Mouse (Mus musculus) lung, postnatal 14 days (tissue): ENCODE measurements around the gene Isca1.
"Not testable (repeated sequence)": the region's sequence is repeated elsewhere in the genome, so short reads cannot be mapped to it uniquely, and the experiment has no call there.

Experiments
- DNase-seq: peaks from one replicate; pipeline ENCODE4 v3.0.0; 2021

Gene Isca1

DNA sequence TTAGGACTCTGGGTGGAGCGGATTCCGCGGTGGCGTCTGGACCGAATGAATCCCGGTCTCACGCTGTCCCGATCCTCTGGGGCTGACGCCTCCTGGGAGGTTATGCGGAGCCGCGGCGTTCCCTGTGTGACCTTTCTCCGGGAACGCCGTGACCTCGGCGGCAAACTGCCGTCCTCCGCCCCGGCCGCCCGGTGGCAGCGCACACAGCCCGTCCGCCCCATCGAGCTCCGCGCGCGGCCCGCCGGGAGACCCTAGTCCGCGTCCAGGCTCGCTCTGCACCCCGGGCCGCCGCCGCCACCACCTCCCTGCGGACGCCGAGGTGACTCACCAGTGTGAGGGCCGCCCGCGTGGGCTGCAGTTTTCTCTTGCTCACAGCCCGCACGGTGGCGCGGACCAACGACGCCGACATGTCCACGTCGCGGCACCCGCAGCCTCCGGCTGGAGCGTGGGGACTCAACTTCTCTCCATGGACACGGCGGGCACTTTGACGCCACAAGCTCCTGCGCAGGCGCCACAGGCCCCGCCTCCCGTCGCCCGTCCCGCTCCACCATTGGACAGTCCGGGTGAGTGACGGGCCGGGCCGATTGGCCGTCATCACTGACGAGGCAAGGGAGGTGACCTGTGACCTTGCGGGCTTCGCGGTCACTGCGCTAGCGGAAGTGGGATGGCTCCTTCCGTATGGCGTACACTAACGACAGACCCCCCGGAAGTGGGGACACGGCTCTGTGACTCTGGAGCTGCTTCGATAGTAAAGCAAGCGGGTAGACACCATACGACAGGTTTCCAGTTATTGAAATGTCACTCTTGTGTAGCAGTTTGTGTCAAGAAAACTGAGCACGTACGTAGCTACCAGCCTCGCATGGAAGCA, at the start of gene Isca1:
TSS of gene Isca1 (minus strand) at position 515 of the 868 bp plus-strand sequence.
- peak; percentile 99 for DNase-seq

DNA sequence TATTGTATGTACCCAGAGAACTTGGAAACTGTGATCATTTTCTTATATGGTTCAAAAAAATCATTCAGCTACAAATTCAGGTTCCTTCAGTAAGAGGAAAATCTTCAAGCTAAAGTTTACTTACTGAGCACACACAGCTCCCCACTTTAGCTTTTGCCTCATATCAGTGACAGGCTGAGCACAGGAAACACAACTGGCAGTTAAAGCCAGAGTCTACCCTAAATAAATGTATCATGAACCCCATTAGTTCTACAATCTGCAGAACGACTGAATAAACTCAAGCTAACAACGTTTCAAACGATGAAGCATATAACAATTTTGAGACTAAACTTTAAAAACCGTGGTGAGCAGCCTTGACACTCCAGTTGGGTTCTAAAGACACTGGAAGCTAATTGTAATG, 47.7 kb upstream of the Isca1 start:
- no peak for DNase-seq

DNA sequence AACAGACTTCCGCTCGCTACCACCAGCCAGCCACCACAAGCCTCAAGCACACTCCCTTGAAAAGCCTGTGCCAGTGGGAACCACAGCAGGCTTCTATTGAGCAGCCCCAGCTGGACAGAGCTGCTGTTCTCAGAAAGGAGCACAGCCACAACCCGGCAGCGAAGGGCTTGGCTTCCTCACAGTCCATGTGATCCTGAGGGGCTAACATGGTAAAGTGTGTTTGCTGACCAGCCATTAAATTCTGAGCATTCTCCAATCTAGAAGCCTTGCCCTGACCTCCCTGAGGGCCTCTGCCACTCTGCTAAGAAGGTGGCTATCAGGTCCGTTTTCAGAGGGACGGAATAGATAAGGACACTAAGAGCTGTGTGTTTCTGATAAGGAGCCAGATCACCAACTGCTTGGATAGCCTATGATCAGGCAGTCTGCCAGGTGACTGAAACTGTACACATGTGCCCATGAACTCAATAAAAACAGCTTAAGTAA, 44.5 kb upstream of the Isca1 start:
- DNase-seq = peak; percentile 28

DNA sequence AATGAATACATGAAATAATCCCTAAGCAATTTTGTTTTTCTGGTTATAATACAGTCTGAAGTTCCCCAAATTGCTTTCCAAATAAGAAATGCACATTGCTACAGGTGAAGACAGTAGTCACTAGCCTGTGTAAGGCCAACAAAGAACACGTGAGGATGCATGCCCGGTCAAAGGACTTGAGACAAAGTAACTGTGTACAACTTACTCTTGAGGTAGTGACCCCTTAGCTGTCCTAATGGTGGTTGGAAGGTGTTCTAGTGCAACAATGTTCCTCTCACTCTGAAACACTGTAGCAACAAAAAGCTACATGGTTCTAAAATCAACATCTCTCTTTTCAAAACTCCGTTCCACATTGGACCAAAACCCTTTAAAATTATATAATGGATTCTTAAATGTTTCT, 42.0 kb upstream of the Isca1 start:
- DNase-seq = no peak

DNA sequence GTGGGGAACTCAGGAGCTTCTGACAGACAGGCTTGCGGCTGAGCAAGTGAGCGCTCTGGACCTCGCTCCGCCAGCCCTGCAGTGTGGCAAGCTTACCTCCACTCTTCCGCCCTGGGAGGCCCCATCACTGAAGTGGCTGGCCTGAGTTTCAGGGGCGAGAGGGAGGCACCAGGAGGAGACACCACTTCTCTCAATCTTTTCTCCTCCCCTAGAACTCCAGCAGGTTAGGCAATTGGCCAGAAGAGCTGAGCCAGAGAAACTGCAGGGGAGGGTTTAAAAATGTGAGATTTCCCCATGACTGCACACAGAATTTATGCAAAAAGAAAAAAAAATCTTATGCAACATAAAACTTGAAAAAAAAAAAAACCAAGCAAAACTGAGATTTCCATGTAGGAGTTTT, 31.4 kb upstream of the Isca1 start:
- DNase-seq = no peak

DNA sequence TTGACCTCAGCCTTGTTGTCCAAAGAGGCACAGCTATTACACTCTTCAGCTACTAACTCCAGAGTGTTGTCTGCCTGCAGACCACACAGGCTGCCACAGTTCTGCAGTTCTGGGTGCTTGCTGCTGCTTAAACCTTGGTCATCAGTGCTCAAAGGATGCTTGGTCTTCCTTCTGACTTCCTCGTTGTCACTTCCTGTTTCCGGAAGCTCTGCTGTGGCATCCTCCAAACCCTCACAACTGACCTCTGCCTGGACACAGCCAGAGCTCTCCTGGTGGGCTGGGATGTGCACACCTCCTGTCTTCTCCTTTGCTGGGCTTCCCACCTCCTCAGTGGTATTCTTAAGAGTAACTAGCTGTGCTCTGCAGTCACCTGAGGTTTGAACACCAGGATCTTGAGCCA, 30.5 kb upstream of the Isca1 start:
- no peak for DNase-seq

DNA sequence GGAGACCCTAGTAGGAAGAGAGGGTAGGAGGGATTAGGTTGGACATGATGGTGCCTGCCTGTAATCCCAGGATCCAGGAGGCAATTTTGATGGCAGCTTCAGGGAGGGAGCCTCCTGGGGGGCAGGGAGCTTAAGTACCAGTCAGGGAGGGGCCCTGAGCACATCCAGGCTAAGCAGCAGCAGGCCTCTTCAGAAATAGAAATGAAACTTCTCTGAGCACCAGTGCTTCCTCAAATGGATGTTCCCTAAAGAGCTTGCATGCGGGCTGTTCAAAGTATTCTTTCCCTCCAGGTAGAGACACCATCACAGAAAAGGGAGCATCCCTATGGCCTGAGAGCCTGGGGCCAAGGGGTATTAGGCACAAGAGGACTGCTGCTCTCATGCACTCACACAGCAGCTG, 28.7 kb upstream of the Isca1 start:
- DNase-seq = no peak

DNA sequence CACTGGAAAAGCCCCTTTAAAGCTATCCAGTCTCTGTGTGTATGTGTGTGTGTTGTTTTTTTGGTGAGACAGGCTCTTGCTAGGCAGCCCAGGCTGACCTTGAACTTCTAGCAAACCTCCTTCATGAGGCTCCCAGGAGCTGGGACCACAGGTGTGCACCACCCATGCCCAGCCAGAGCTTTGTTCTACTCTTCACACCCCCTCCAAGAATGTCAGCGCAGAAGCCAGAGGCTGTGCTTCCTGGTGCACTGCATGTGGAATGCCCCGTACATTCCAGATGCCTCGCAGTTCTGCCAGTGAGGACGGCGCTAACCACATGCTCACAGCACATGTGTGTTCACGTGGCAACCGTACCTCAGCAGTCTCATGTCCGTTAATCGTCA, 26.8 kb upstream of the Isca1 start:
- DNase-seq = no peak

DNA sequence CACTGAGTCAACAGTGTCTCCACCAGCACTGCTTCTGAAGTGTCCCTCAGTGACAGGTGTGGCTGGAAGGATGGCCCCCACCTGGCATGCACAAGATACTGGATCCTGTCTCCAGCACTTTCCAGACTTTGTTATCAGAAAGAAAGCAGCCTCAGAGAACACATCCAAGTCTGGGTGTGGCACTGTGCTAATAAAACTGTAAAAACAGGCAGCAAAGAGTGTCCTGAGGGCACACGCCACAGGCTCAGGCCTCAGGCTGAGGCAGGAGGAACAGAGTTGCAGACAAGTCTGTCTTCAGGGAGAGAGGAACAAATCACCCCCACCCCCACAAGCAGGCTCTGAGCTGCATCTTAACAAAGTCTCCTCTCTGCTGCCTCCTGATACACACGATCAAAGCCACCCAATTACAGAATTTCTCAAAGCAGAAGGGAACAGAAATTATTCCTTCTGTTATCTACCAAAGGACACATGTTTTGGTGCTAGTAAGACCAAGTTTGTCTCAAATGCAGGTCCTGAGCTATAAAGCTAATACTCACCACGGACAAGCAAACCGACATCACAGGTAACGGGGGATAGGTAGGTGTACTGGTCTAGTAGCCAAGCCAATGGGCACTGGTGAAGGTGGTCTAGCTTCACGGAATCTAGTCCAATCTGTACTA, 26.3 kb upstream of the Isca1 start:
- no peak for DNase-seq

DNA sequence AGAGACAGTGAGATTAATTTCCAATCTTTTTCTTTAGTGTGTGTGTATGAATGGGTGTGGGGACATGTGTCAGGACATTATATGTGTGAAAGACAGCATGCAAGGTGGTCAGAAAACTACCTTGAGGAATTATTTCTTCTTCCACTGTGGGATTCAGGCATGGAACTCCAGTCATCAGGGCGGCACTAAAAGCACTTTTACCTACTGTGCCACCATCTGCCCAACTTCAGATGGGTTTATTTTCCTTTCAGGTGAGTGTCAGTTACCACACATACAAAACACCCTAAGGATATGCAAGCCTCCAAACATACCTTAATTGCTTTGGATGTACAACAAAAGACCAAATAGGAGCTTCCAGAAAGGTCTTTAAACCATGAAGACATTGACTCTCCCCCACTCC, 25.2 kb upstream of the Isca1 start:
- no peak for DNase-seq

DNA sequence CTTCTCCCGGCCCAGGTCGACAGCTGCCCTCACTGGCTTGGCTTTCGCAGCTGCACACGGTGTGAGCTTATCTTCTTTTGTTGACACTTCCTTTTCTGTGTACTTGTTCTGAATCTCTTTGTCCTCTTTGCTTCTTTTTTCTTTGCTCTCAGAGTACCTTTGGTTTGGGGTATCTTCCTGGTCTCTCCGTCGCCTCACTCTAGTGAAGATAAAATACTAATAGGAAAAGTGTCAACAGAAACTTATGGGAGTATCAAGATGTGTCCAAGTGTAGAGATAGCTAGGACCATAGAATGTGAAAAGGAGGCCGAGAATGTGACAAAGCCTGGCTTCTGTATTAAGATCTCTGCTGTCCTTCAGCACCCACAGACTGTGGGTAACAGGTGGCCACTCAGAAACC, 12.5 kb upstream of the Isca1 start, which contains the start of gene Gm49354:
TSS of gene Gm49354 (minus strand) at position 101 of the 400 bp plus-strand sequence.
- no peak for DNase-seq

DNA sequence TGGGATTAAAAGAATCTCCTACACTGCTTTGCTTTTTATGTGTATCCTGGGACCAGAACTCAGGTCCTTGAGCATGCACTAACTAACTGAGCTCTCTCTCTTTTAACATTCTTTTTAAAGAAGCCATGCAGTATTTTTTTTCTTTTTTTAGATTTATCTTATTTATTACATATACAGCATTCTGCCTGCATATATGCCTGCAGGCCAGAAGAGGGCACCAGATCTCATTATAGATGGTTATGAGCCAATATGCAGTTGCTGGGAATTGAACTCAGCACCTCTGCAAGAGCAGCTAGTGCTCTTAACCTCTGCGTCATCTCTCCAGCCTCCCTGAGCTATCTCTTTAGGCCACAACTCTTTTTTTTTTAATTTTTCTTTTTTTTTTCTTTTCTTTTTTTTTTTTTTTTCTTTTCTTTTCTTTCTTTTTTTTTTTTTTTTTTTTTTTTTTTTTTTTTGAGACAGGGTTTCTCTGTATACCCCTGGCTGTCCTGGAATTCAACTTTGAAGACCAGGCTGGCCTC, 10.2 kb upstream of the Isca1 start:
- not testable (repeated sequence) for DNase-seq

DNA sequence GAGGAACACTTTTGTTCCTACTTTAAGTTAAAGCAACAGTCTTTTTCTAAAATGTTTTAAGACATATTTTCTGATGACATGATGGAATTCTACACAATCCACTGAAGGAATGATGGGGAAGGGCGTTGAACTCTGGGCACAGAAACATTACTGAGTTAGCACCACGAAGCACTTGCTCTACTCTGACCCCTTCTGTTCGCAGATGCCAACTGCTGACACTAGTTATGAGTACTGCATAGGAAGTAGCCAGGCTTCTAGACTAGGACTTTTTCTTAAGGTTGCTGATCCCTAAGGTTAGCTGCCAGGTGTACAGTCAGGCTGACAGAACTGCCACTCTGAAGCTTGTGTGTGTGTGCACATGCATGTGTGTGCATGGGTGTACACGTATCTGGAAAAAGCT, 9.6 kb upstream of the Isca1 start:
- no peak for DNase-seq

DNA sequence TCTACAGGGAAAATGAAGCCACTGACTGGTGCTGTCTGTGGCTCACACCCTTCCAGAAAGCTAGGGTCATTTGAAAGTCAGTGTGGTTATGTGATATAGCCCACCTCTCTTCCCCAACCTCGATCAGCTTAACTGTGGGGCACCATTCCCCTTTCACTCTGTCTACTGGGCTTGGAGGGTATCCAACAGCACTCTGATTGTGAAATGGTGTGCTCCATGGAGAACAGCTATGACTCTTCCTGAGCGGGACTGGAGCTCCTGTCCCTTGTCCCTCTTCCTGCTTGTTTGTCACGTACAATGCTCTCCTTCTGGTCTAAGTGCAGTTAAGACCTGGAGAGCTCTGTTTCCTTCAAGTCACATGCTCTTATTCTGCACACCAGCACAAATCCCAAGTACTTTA, 5.6 kb upstream of the Isca1 start:
- DNase-seq = peak; percentile 52

DNA sequence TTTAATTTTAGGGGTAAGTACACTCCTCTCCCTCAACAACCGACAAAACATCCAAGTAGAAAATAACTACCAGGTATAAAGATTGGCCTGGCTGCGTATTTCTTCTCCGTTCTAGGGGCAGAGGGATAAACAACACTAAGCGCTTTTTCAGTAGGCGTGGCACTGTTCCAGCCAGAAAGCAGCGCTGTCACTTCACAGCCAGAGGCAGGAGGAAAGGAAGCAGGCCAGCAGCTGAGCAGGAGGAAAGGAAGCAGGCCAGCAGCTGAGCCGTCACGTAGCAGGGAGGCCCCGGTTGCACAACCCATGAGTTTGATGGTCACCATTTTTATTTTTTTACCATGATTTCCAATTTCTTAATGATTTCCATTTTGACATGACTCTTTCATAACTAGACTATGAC, 1.6 kb upstream of the Isca1 start:
- peak; percentile 84 for DNase-seq

DNA sequence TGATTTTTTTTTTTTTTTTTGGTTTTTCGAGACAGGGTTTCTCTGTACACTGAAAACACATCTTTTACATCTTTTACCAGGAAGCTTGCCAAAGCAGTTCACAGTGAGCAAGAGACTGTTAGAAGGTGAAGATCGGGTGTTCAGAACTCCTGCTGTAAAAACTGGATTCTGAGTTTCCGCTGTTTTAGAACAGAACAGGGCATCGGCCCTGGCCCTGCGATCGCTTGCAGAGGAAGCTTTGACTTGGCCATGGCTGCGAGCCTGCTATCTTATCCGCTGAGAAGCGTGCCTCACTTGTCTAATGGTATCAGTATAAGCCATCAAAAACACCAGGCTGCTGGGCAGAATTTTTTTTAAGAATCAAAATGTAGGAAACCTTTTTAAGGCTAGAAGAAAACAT, 1.2 kb upstream of the Isca1 start:
- peak; percentile 10 for DNase-seq

DNA sequence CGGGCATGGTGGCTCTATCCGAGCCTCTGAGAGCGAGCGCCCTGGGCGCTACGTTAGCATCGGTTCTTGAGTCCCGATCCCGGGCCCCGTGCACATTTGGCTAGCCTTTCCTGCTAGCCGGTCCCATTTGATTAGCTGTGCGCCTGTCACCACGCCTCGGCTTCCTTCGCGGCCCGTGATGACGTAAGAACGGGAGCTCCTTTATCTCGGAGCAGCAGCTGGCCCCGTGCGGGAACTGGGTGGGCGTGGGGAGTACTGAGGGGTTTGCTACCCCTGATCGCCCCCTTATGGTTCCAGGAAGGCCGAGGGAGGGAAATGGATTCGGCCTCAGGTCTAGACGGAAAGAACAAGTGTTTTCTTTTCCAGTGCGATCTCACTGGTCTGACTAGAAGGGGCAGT, 553 bp upstream of the Isca1 start:
- DNase-seq = peak; percentile 82

DNA sequence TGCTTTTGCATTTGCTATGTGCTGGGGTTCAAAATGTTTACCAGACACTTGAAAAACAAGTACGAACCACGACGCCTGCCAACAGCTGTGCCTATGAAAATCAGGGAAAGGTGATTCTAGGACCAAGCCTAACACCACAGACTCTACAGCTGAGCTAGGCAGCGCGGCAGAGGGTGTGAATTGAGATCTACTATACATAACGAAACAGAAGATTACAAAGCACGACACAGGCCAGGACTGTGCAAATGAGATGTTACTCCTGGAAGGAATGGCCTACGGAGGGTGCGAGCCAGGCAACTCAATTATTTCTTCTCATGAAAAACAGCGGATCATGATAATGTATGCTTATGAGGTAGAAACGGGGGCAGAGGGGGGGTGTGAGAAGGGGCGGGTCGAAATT, 1.1 kb downstream of the Isca1 start:
- DNase-seq = no peak

DNA sequence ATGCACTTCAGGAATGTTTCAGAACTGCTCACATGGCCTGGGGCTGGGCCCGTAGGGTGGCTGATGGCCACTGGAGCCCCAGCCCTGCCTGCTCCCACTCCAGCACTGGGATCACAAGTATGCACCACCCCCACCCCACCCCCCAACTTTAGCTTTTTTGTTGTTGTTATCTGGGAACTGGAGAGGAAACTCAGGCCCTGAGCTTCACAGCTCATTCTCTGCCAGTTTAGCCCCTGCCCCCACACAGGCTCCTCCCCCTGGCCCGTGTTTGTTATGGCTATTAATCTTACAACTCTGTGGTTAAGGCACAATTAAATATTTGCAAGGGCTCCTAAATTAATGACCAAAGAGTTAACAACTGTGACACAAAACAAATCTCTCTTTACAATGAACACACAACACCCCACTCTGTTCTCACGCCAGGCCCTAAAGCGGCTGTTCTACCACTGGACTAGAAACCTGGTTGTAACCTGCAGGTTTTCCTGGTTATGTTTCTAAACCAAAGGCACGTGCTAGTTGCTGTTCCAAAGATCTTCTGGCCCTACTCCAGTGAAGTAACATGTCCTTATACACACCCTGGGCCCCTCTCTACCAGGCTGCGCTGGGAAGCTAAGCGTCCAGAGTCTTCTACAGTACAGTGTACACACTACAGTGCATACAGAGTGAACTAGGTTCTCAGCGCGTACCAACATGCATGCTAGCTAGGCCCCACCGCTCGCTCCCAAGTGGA, 2.7 kb downstream of the Isca1 start:
- DNase-seq = peak; percentile 36

DNA sequence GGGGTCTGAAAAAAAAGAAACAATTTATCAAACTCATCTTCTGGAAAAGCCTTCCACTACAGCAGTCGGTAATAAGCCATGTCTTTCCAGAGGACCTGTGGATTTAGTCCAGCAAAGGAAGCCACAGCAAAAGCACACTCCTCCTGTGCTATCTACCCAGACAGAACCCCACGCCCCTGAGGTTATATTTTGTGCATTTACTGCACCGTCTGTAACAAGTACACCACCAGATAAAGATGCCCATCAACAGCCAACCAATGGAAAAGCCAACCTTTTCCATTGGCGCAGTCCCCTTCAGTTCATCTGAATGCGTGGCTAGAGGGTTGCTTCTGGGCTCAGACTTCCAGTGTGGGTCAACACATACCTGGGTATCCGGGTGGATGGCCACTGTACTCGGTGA, 6.8 kb downstream of the Isca1 start:
- no peak for DNase-seq

DNA sequence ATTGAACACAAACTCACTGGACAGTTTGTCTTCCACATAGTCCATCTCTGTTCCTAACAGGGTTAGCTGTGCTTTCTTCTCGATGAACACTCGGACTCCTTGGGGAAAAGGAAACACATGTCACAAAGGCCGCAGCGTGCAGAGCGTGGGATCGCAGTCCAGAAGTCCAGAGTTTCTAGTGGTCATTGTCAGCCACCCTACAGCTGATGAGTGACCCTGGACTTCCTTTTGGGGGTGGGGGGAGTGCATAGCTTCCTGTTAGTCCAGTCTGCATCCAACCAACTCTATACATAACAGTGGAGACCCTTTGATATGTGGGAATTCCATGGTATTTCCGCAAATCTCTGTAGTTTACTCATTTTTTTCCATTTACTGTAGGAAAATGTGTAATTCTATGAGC, 12.7 kb downstream of the Isca1 start:
- DNase-seq = no peak

DNA sequence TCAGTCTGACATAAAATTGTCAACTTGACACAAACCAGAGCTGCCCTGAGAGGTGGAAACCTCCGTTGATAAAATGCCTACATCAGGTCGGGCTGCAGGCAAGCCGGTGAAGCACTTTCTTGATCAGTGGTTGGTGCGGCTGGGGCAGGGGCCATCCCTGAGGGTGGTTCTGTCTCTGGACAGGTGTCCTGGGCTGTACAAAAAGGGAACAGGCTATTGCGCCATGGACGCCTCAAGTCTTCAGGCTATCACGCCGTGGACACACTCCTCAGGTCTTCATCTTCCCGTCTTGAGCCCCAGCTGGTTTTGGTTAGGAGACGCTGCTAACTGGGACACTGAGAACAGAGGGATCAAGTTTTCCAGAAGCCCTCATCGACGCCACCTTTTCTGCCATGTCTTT, 19.3 kb downstream of the Isca1 start:
- DNase-seq = no peak

DNA sequence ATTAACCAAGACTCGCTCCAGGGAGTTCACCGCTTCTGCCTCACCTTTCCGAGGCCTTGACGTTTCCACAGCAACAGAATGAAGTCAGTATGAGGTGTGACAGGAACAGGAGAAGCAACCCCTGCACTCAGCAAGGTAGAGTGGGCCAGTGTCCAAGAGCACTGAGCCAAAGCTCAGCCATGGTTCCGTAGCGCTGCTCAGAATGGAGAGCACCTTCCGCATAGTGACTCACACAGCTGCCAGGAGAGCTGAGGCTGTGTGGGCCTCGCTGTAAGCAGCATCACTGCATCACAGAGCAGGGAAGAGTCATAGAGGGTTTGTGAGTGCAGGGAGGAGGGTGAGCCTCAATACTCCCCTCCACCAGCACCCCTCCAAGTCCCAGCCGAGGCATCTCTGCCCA, 22.9 kb downstream of the Isca1 start, which contains the start of gene 1700014D04Rik:
TSS of gene 1700014D04Rik (minus strand) at position 42 of the 400 bp plus-strand sequence.
- no peak for DNase-seq
